Mouse (Mus musculus) cerebellum, adult 9-11 months (tissue): ENCODE measurements around the gene Gpr89.

Experiments
- DNase-seq: peaks from one replicate; pipeline ENCODE4 v3.0.0; 2022

The Gpr89 gene

DNA sequence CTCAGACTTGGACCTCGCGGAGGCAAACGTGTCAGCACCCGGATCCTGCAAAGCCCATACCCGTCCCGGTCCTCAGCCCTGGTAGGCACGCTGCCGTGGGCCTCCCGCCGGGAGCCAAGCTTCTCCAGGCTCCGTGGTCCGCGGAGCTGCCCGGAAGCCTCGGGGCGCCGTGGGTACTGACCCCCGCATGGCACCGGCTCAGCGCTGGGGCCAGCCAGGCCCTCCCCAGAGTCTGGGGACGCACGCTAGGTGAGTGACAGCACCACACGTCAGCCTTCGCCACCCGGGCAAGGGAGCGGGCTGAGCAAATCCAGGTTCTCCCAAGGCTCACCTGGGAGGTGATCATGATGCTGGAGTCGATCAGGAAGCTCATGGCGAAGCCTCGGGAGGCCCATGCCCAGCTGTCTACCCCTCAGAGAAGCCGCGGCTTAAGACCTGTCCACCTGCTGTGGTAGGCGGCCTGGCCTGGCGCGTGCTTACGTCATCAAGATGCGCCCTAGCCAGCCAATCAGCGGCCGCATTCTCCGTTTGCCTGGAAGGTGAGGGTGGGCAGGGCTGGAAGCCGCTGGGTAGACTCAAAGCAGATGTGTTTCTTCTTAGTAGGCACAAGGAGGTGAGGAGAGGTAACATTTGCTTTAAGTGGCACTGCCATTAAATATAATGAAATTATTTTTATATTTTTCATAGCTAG is at the start of gene Gpr89:
TSS of gene Gpr89 (minus strand) at position 496 of the 691 bp plus-strand sequence.
- DNase-seq, result peak; percentile 95

GRCm38 (mm10) chr3:96953489-96954233 is 48.5 kb upstream of the Gpr89 start:
- DNase-seq, result no peak

DNA sequence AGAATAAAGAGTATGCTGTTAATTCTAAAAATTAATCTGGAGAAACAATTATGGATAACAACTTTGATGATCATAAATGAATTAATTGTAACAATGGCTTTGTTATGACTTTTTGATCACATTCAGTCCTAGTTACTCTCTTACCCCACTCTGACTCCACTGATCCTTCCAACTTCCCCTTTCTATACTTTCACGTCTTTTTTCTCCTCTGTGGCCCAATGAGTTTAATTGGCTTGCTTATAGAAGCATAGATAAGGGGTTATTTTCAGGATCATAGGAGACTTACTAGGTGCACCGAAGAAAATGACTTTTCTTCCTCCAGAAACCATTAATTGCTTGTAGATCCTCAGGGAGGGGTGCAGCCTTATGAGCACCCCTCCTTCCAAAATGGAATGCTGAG is 37.6 kb upstream of the Gpr89 start:
- no peak for DNase-seq

DNA sequence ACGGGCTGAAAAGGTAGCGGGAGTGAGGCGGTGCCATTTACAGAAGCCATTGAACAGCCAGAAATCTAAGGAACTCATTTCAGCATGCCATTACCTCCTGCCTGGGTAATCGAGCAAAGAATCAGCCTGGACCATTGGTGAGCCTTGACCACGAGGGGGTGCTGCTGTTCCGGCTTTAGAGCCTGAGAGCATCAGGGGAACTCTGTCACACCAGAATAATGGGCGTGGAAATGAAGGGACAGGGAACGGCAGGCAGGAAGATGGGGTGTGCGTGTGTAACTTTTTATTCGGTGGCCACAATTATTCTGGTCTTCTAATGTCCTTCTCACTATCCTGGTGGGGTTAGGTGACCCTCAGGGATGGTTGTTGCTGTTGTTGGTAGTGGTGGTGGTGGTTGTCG is 33.6 kb upstream of the Gpr89 start:
- DNase-seq, result peak; percentile 86

DNA sequence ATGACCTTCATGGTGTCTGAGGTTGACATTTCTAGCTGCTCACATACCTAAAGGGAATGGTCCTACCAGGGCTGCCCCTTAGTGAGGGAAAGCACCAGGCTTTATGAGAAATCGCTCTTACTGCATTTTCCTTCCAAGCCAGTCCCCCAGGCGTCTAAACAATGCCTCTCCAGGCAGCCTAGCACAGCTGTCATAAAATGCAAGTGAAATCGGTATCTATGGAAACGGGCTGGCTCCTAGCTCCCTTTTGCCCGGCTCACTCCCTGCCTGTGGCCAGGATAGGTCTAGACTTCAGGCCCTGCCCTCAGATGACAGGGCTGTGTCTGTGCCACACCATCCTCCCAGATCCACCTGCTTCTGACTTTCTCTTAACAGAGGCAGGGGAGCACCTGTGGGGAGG is 32.5 kb upstream of the Gpr89 start:
- DNase-seq, result no peak

DNA sequence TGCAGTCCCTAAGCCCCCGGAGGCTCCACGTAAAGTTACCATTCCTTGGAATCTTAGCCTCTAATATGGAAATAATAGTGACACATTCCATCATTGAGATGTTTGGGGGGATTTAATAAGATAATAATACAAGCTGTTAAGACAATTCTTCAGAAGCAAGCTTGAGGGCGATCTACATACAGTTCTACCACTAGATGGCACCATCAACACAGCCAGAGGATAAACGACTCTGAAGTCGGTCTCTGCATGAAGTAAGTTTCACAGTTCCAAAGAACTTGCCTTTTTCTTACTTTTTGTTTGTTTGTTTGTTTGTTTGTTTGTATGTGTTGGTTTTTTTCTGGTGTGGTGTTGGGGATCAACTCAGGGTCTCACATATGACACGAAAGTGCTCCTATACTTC is 31.1 kb upstream of the Gpr89 start:
- DNase-seq, result no peak

DNA sequence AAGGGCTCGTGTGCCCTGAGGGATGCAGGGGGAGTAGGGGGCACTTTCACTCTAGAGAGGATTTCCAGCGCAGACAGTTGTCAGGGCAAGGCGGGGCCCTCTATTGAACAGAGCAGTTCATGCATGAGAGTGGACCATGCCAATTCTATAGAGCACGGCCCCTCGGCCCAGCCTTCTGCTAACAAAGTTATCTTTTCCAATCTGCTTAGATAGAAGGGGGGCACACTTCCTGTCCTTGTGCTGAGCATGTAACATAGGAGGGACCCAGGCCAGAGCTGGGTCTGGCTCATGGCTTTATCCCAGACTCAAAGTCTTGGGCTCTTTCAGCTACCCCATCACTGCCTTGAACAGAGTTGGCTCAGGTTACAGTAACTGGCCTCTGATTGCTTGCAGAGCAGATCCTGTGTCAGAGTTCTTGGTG is 26.1 kb upstream of the Gpr89 start:
- no peak for DNase-seq

GRCm38 (mm10) chr3:96925920-96926319 is 20.8 kb upstream of the Gpr89 start, which contains the start of gene Gja8:
Gene Gja8, minus strand, starts transcription at chr3:96926020.
- DNase-seq, result no peak

DNA sequence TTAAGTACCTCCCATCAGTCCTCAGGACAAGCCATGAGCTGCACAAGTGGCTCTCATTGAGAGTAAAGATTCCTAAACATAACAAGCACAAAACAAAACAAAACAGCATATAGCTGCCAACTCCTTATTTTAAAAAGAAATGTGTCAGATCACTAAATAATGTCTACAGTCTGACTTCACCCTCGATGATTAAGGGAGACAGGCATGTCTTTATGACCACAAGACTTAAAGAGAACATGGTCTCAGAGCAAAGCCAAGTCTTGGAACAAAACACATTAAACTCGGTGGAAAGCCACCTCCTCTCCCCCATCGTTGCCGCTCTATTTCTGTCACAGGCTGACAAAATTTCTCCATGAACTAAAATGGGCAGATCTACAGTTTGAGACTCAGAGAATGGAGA is 19.5 kb upstream of the Gpr89 start:
- no peak for DNase-seq

GRCm38 (mm10) chr3:96920991-96921390 is 15.8 kb upstream of the Gpr89 start:
- no peak for DNase-seq

DNA sequence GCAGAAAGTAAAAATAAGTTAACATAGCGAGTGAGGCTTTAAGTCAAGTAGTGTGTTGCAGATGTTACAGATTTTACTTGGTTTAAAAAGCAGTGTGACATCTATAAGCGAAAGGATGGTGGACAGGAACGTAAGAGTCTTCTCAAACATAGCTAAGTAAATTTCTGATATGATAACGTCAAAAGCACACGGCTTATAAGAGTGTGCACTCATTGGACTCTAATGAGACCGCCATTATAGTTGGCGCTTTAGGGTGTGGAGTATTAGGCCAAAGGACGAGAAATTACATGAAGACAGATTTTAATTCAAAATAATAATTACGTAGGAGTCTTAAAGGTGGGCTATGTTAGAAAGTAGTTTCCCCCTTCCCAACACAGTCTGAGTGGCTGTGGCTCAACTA is 446 bp upstream of the Gpr89 start:
- no peak for DNase-seq

GRCm38 (mm10) chr3:96904393-96904792 is 753 bp downstream of the Gpr89 start, which contains the start of gene Gja5:
Gene Gja5, plus strand, starts transcription at chr3:96904693.
- no peak for DNase-seq

DNA sequence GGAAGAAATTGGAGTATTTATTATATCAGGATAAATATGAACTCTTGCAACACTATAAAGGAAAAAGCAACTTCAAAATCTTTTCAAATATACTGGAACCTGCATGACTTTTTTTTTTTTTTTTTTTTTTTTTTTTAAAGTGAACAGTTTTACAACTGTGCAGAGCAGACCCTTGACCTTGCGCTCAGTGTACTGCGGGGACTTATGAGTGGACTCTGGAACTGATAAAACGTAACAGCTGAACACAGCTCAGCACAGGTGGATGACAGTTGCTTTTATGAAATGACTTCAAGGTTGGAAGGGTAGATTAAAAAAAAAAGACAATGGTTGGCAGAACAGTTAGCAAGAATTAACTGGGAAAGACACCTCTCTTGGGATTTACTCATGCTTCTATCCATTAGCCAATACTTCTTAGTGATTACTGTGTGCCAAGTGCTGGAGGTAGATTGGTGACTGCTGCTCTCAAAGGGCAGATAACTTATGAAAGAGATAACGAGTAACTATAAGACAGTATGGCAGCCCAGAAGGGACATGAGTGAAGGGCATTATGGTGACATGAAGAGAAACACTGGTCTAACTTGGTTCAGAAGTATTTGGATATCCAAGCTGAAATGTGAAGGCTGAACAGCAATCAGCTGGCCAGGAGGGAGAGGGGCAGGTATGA is 2.7 kb downstream of the Gpr89 start:
- DNase-seq, result no peak

DNA sequence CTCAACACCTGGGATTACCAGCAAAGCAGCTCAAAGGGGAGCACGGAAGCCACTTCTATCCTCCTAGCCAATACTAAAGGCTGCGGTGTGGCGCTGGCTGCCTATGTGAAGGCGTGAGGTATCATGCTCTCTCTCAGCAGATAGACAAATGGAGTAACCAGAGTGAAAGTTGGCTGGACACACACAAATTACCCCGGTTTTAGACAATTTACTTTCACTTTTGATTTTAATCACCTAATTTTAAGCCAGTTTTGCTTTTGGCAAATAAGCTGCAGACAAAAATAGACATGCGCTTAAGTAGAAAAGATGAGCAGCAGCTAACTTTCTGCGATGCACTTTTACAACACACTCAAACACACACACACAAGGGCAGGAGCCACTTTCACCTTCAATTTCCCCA is 21.5 kb downstream of the Gpr89 start:
- DNase-seq, result no peak

DNA sequence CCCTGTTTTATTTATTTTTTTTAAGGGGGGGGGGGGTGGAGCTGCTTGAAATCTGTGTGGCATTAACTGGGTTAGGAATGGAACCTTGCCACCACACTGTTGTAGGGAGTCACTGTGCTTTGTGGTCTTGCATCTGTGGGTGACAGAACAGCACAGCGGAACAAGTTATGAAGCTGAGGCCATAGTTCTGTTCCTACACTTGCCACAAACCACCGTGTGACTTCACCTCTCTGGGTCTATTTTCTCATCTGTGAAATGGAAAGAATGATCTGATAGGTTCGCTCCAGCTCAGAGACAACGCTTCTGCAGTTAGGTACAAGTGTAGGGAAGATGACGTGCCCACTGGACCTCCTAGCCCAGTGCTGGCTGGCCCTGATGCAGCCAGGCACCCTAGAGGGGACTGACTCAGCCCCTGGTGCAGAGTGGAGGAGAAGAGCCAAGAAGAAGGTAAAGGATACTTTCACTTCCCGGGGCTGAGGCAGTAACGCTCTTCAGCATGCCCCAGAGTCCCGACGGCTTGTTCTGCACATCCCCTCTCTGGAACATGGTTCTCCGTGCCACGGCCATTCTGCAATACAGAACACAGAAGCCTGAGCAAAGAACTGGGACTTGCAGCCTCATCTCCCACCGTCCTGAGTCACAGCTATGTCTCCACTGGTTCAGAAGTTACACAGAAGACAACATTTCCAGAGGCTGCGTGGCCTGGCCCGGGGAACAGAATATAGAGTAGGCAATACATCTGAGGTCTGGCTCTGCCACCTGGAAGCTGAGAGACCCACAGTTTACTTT is 22.9 kb downstream of the Gpr89 start:
- DNase-seq, result no peak

DNA sequence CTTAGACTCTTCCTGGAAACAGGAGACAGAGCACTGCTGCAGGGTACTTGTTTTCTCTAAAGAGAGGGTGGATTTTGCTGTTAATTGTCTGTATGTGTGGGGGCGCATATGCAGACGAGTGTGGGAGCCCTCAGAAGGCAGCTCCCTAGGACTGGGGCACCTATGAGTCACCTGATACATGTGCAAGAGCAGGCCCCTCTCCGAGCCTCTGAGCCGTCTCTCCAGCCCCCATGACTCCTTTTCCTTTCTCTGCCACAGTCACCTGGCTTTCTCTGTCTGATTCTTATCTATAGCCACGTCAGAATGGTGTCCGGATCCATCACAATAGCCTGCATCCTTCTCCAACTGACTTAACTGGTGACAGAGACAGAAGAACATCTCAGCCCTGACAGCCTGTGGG is 23.6 kb downstream of the Gpr89 start:
- no peak for DNase-seq

- no peak for DNase-seq
Observed at GRCm38 (mm10) chr3:96880385-96880784, 24.8 kb downstream of the Gpr89 start.

- DNase-seq, result no peak
Observed at GRCm38 (mm10) chr3:96879536-96879935, 25.6 kb downstream of the Gpr89 start.

GRCm38 (mm10) chr3:96874808-96875571 is 30.2 kb downstream of the Gpr89 start:
- no peak for DNase-seq

GRCm38 (mm10) chr3:96872501-96872900 is 32.6 kb downstream of the Gpr89 start:
- no peak for DNase-seq

DNA sequence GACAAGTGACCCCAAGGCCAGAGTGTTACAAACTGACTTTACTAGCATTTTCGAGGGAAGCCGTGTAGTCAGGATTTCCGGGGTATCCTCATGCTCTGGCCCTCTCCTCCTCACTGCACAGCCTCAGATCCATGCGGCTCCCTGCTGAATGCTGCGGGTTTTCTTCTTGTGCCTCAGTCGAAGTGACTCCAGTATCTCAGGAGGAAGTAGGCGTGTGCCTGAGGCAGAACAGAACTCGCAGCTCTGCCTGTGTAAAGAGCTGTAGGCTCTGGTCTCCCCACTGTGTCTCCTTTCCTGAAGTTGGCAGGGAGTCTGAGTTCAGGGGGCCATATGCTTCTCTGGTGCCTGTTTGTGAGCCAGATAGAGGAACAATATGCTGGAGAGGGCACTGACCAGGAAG is 34.1 kb downstream of the Gpr89 start:
- no peak for DNase-seq

- no peak for DNase-seq
Observed at GRCm38 (mm10) chr3:96870270-96870669, 34.9 kb downstream of the Gpr89 start.
